Mouse (Mus musculus): ENCODE data around the gene Grin3a.

Grin3a gene

DNA sequence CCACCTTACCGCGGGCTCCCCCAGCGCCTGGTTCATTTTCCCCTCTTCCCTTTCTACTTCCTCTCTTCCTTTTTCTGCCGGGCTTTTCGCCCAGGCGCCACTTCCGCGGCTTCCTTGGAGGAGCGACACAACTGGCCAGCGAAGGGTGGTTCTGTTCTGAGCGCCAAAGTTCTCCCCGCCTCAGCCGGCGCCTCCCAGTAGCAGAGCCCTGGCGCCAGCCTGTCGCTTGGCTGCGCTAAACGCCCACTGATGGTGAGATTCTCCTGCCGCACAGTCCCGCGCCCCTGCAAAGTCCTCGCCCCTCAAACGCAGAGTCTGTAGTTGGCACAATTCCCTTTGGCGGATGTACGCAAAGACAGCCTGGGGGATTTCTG is at the start of gene Grin3a:
Gene Grin3a (minus strand): TSS at position 133 of the 374 bp plus-strand sequence.
- no peak for DNase-seq (ENCODE audit: extremely low read depth, low read depth, low spot score)

DNA sequence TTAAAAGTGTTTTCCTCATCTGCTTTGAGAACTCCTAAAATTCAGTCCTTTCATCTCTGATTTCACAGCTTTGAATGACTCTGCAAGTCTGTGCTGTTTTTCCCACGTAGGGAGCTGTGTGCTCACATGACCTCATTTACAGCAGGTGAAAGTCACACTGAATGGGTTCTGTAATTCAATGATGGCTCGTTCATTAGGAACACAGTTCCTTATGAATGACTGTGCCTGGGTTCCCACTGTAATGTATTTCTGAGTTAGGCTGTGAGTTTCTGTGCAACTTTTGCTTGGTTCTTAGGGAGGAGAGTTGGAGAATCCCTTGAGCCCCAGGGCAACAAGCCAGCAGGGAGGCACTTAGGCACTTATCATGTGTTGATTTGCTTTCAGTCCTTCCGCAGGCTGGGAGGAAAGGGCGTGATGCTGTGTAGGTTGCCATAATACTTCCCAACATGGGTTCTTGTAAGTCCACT is 46.3 kb upstream of the Grin3a start:
- DNase-seq (ENCODE audit: extremely low read depth, low read depth, low spot score), result no peak

DNA sequence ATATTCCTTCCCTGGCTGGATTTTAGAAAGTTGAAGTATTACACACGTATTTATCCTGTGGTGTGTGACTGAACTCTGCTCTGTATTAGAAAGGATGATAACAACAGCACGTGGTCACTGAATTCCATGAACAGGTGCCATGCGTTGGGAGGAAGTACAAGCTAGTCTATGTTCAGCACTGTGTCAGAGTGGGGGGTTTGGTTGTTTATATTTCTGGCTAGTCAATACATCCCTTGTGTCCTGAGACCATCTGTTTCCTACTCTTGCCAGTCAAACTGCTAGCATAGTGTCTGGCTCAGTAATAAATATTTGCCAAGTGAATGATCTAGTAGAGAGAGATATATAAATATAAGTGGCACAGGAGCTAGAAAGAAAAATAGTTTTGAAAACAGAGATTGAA is 31.5 kb upstream of the Grin3a start:
- DNase-seq (ENCODE audit: extremely low read depth, low read depth, low spot score), result no peak

GRCm38 (mm10) chr4:49860611-49861010 is 15.1 kb upstream of the Grin3a start:
- no peak for DNase-seq (ENCODE audit: extremely low read depth, low read depth, low spot score)

DNA sequence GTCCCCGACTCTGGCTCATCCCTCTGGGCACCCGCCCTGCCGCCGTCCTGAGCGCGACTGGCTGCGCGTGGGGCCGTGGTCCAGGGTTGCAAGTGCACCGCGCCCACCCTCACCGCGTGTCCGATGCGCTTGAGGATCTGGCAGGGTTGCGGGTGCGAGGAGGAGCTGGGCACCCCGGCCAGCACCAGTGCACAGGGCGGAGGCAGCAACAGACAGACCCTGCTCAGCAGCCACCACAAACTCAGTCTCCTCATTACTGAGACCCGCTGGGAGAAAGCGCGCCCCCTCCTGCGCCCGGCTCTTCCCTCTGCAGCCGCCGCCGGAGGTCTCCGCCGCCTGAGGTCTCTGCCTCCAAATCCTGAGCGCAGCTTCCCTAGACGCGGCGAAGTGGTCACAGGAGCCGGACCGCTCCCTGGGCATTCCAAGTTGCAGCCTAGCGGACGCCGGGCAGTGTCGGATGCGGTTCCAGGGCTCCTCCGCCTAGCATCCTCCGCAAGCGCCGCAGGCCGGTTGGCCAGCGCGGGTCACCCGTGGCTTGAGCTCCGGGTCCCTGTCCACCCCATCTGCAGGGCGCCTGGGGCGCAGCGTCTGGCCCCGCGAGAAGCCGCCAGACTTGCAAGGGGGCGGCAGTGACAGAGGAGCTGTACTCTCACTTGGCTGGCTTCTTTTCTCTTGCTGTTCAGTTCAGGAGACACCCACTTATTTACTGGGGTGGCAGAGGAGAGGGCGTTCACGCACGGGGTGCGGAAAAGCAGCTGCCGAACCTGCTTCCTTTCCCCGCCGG is 524 bp downstream of the Grin3a start:
- no peak for DNase-seq (ENCODE audit: extremely low read depth, low read depth, low spot score)

DNA sequence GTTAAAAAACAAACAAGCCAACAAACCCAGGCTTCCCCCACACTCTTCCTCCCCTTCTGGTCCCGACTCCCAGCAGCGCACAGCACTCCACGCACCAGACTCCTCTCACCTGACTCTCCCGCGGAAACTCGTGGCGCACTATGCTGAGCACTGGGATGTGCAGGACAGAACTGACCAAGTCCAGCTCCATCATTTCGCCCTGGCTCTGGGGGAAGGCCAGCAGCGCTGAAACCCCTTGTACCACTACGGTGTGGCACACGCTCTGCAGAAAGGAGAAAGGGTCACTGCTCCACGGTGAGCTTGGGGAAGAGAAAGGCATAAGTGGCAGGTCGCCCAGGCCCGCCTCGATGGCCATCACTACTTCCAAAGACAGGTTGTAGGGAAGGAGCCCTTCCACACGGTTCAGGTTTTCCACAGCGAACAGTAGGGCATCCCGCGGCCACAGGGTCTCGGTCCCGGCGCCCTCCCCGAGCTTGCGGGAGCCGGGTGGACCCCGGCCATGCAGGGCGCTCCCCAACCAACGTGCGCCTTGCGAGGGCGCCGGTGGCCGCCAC is 1.2 kb downstream of the Grin3a start:
- DNase-seq (ENCODE audit: extremely low read depth, low read depth, low spot score), result no peak

DNA sequence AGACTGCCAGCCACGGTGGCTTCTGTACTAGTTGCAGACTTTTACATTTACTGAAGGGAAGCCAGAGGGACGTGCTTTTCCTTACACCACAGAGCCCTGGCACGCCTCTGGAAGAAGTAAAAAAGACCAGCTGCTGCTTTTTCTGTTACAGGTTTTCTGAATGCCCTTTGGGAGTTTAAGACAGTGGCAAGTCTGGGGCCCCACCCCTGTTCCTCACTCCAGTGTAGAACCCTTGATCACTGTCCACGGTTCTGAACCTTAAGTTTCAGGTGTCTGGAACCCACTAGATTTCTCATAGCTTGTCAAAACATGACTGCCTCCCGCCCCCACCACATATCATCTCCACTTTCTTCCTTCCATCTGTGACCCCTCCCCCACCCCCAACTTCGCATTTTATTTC is 1.8 kb downstream of the Grin3a start:
- no peak for DNase-seq (ENCODE audit: extremely low read depth, low read depth, low spot score)

DNA sequence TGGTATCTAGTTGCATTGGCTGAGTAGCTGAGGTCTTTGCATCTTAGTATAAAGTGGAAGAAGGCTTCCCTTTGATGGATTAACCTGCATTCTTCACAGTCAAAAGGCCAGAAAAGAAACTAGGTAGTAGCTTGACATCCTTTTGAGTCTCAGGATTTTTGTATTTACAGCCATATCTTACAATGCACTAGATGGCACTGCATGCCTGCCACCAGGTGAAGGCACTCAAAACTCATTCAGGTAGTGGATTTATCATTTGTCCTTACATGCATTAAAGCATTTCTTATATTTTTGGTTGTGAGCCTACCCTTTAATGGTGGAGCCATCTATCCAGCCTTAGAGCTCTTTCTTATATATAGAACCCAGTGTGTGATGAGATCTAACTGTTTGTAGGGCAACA is 13.5 kb downstream of the Grin3a start:
- no peak for DNase-seq (ENCODE audit: extremely low read depth, low read depth, low spot score)

DNA sequence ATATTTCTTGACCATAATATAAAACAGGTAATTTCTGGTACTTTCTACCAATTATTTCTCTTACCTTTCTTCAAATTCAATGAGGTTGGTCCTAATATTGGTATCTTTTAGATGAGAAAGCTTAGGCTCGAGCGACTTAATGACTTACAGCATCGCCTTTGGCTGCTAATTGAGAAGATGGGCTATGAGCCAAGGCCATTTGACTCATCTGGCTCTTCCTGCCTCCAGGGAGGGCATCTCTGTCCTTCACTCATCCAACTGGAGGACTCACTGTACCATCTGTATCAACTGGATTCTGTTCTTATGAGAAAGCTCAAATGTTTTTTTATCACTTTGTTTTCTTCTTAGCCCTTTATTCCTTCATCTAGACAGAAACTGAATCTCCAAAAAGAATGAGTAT is 31.7 kb downstream of the Grin3a start:
- no peak for DNase-seq (ENCODE audit: extremely low read depth, low read depth, low spot score)

DNA sequence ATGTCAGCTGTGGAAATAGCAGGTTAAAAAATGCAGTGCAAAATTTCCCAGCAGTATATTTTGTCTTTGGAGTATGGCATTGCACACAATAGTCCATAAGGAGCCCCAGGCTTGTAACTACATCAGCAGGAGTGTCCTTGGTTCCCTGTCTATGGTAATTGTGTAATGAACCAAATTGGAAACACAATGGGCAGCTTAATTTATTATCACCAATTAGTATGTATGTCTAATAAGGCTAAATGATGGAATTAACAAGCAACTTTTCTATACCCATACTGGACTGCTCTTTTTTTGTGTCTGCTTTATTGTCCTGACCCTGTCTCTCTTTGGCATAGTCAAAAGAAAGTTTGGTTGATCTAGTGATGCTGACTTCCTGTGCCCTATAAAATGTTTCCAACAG is 38.8 kb downstream of the Grin3a start:
- DNase-seq (ENCODE audit: extremely low read depth, low read depth, low spot score), result no peak

DNA sequence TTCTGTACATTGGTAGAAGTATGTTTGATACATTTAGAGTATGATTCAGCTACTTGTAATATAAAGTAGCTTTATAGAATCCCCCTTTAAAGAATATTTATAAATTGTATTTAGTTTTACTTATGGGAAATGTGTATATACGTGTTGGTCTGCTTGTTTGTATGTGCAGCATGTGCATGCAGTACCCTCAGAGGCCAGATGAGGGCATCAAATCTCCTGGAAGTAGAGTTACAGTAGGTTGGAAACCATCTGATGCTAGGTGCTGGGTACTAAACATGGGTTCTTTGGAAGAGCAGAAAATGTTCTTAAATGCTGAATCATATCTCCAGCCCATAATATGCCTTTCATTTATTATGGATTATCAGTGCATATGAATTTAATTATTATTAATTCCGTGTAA is 46.2 kb downstream of the Grin3a start:
- DNase-seq (ENCODE audit: extremely low read depth, low read depth, low spot score), result no peak

DNA sequence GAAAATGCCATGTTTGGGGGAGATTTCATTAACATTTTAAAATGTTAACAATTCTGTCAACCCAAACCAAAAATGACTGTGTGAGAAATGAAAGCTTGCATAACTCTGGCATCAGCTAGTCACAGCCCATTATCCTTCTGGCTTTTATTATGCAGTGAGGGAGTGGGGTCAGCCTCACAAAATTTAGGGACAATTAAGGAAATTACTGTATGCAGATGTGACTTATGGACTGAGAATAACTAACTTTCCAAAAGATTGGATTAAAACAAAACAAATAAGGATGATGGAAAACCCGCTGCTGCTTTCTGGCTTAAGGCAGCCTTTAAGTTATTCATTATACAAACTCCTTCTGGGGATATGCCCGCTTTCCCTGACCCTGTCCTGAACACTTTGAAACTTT is 56.6 kb downstream of the Grin3a start:
- DNase-seq (ENCODE audit: extremely low read depth, low read depth, low spot score), result no peak

- DNase-seq (ENCODE audit: extremely low read depth, low read depth, low spot score), result no peak
Measured at GRCm38 (mm10) chr4:49742847-49743246, 102.7 kb downstream of the Grin3a start.

- no peak for DNase-seq (ENCODE audit: extremely low read depth, low read depth, low spot score)
Measured at GRCm38 (mm10) chr4:49741942-49742341, 103.6 kb downstream of the Grin3a start.

- DNase-seq (ENCODE audit: extremely low read depth, low read depth, low spot score), result no peak
Measured at GRCm38 (mm10) chr4:49740796-49741766, 104.5 kb downstream of the Grin3a start.

DNA sequence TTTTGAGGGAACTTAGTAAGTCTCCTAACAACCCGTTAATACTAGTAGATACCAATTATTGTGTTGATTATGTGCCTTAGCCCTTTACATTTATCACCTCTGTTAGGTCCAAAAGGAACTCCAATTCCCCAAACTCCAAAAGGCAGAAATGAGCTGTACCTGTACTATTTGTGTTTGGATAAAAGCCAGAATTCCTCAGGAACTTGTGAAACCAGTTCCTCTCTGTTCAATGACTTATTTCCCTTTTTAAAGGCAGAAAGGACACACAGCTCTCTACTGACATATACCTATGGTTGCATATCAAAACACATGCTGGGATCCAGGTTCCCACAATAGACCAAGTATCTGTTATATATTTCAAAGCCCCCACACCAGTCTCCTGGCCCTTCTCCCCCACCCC is 106.0 kb downstream of the Grin3a start:
- no peak for DNase-seq (ENCODE audit: extremely low read depth, low read depth, low spot score)

DNA sequence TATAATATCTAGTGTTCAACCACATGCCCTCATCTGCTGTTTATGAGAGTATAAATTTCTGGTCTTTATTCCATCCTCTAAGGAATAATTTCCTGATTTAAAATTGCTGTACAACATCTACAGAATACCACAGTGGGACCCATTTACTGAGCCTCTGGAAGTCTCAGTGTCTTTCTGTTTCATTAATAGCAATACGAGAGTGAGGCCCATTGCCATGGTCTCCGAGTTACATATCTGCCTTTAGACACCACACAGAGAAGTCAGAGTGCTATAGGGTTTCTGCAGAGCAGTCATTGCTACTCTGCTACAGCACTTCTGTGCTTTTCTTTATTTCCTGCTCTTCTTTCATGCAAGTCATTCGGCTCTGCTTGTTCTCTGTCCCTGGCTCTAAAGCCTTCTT is 116.2 kb downstream of the Grin3a start:
- DNase-seq (ENCODE audit: extremely low read depth, low read depth, low spot score), result no peak

GRCm38 (mm10) chr4:49723908-49724307 is 121.6 kb downstream of the Grin3a start:
- no peak for DNase-seq (ENCODE audit: extremely low read depth, low read depth, low spot score)

- DNase-seq (ENCODE audit: extremely low read depth, low read depth, low spot score), result no peak
Measured at GRCm38 (mm10) chr4:49691405-49692194, 153.9 kb downstream of the Grin3a start.

GRCm38 (mm10) chr4:49688594-49689288 is 156.8 kb downstream of the Grin3a start:
- DNase-seq (ENCODE audit: extremely low read depth, low read depth, low spot score), result no peak

All from fat pad, adult 2 months (tissue).